Mouse (Mus musculus) thymus, postnatal 0 days (tissue): ENCODE data around the gene 1700015F17Rik. TPM values are rescaled to one million over a fixed set of nuclear protein-coding genes. Genes with fewer than 3 reads are reported as not detected.
A peak's percentile ranks its signal among the peaks of the same experiment; 100 is the strongest.

Source experiments
- DNase-seq: peaks from one replicate; pipeline ENCODE4 v3.0.0-alpha.2; 2015; ENCODE audit warnings: low spot score
- polyA plus RNA-seq: library from polyadenylated mRNA; unstranded; fragments of >200 nt; fragmentation: Nextera tagmentation; extraction: Ambion mirVana; gene quantifications from 2 replicates; pipeline ENCODE4 v1.2.1, GENCODE M21; 2015

1700015F17Rik gene
- not detected in 2 replicates for polyA plus RNA-seq

DNA sequence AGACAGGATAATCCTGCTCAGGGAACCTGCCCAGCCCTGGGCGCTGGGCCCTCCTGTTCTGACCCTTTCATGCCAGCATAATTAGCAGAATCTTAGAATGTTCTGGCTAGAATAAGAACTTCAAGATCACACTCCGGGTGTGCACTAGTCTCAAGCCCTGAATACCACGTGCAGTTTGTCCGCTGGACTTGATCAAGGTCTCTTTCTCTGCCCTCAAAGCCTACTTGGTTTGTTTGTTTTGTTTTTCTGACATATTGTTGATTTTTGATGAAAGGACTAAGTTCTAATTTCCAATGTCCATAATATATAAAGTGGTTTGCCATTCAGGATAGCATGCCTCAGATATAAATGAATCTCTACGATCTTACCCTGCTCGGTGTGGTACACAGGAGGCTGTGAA lies at the start of gene 1700015F17Rik:
Gene 1700015F17Rik (minus strand): TSS at position 101 of the 400 bp plus-strand sequence.
- DNase-seq: no peak

GRCm38 (mm10) chr5:5515411-5515810 lies 36.5 kb upstream of the 1700015F17Rik start:
- DNase-seq: no peak

GRCm38 (mm10) chr5:5514196-5515076 lies 35.5 kb upstream of the 1700015F17Rik start, which contains the start of gene Cldn12:
Cldn12 (minus strand) TSS chr5:5514958.
- peak; percentile 42 for DNase-seq

DNA sequence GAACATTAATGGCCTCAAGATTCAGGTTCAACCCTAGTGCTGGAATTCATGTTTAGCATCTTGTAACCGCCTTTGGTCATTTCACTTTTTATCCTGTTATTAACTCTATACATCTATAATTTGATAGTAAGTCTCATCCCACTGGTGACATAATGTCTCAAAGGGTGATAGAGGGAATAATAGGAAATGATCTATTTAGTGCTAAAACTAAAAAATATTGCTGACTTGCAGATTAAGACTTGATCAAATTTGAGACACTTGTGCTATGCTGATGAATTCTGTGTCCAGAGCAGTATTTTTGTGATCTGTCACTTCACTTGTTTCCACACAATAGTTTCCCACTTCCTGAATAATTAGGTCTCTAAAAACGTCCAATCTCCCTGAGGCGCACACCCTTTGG lies 32.5 kb upstream of the 1700015F17Rik start:
- DNase-seq: no peak

- DNase-seq: no peak
Observed at GRCm38 (mm10) chr5:5510989-5511388, 32.0 kb upstream of the 1700015F17Rik start.

DNA sequence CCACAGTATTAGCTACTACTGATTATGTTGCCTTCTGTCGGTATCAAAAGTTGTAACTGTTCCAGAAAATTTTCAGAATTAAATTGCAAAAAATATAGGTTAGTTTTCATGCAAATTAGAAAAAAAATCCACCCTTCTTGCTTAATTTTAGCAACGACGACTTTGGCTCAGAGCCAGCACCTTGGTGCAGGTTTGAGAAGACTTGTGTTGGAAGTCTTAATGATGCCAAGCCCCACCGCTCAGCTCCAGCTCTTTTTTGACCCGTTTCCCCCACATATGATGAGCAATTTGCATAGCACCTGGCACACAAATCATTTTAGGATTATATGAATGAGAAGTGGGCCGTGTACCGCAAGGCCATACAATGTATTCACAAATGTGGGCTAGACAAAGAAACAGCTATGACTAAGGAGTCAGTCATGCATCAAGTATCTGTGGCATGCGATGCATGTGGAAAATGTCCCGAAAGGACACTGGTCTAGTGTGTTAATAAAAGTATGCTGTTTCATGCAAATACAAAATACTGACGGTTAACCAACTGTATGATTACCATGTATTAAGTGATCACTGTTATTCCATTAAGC lies 31.5 kb upstream of the 1700015F17Rik start:
- no peak for DNase-seq

DNA sequence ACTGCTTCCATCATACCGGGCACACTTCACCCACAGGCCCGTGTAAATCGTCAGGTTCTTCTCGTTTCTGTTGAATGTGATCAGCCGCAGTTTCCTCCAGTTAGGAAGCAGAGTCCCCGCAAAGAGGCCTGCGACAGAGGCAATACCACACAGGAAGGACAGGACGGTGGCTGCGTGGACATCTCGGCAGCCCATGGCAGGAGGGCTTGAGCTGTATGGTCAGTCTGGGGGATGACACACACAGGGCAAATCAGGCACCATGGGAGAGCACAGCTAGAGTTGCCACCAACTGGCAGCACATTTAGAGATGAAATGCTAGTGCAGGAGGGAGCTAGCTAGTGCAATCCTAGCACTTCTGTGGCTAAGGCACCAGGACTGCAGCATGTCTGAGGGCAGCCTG lies 29.3 kb upstream of the 1700015F17Rik start:
- DNase-seq: no peak

DNA sequence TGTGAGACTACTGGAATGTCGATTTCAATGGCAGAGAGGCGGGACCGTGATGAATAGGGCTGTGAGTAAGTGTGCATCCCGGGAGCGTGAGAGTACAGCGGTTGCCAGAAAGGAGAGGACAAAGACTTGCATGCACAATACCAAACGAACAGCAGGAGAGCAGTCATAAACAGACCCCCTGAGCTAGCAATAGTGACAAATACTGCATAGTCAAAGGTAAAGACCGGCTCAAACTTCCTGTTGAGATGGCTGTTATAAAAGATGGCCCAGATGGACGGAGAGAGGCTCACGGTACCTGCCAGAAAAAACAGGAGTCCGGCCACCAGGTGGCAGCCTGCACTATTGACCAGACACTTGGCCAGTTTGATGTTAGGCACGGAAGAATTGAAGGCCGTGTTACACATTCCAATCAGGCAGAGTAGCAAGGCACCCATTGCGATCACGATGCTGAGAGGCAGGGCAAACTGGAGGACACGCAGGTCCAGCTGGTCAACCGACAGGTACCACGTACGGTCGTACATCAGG lies 28.8 kb upstream of the 1700015F17Rik start:
- no peak for DNase-seq

DNA sequence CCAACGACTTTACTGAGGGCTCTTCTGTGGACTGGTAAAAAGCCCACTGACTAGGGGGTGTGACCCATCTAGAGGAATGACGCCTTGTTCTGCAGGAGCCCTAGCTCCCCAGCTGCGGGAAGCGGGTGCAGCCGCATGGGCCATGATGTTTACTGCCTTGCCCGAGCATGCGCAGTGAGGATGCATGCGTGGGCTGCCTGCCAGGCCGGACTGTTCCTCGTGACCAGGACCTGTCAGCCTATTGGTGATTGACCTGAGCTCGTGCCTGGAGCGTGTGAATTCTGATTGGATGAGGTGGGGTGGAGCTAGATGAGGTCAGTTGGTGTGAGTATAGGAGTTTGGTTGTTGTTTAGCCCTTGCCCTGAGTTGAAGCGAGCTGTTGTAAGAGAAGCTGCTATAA lies 25.5 kb upstream of the 1700015F17Rik start:
- no peak for DNase-seq

DNA sequence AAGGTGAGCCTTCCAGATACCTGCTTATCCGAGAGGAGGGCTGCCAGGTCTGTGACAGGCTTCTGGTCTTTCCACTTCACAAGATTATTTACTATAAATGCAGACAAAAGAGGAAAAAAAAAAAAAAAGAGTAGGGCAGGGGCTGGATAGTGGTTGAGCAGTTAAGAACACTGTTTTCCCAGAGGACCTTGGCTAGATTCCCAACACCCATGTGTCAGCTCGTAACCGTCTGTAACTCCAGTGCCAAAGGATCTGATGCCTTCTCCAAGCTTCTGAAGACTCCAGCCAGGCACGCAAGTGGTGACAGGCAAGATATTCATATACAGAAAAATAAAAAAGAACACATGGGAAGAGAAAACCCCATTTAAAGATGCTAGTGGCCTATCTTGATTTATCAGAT lies 24.4 kb upstream of the 1700015F17Rik start:
- no peak for DNase-seq

GRCm38 (mm10) chr5:5501583-5501982 lies 22.6 kb upstream of the 1700015F17Rik start:
- DNase-seq: no peak

GRCm38 (mm10) chr5:5496393-5496792 lies 17.4 kb upstream of the 1700015F17Rik start:
- no peak for DNase-seq

DNA sequence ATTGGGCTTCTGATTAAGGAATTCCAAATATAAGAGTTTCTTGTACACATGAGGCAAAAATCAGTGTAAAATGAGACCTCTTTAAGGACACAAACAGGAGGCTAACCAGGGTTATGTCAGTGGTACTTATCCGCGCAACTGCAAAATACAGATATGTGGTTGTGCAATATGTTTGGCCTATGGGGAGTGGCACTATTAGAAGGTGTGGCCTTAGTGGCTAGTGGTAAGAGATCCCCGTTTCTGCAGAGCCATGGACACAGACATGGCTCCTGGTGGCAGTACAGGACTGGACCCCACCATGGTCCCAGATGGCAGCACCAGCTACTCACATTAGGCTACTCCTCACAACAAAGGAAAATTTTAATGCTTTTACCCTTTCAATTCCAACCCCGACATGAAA lies 16.1 kb upstream of the 1700015F17Rik start:
- no peak for DNase-seq

GRCm38 (mm10) chr5:5494269-5495005 lies 15.5 kb upstream of the 1700015F17Rik start:
- DNase-seq: peak; percentile 44

GRCm38 (mm10) chr5:5492163-5492562 lies 13.2 kb upstream of the 1700015F17Rik start:
- no peak for DNase-seq

- DNase-seq: no peak
Observed at GRCm38 (mm10) chr5:5486071-5486470, 7.1 kb upstream of the 1700015F17Rik start.

DNA sequence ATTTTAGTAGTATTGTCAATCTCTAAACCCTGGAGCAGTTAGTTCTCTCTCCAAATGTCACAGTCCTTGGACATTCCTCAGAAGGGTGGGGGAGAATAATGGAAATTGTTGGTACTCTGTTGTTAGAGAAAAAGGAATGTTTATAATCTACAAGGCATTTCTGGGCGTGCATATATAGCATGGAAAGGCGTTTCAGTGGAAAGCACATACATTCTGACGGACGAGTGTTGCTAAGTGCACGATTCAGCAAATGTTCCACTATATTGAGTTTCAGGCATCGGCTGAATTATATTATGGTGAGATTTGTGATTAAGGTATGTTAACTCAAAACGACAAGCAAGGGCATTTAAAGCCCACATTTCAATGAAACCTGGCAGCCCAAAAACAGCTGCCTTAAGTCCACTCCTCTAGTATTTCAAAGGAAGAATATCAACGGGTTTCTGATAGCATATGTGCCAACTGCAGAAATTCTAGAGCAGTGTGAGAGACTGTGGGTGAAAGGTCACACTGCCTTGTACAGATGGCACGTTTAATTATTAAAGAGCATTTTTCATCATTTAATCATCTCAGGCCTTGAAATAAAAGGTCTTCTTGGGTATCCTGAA lies 4.4 kb upstream of the 1700015F17Rik start:
- no peak for DNase-seq

- DNase-seq: no peak
Observed at GRCm38 (mm10) chr5:5481662-5482061, 2.7 kb upstream of the 1700015F17Rik start.

- no peak for DNase-seq
Observed at GRCm38 (mm10) chr5:5476133-5476532, 2.8 kb downstream of the 1700015F17Rik start.

DNA sequence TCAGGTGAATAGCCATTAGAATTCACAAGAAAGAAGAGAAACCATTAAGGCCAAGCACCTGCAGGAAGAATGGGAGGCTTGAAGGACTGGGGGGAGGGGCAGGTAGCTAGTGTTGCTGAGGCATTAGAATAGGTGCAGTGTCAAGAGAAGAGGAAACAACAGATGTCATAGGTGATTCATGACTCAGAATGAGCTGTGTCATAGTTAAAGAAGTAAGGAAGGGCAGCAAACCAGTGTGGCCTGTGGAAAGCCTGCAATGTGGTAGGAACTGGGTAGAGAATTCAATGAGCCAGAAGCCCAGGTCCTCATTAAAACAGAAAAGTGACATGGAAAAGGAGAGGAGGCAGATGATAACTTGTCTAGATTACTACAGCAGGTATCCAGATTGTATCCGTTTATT lies 13.7 kb downstream of the 1700015F17Rik start:
- DNase-seq: no peak

- DNase-seq: no peak
Observed at GRCm38 (mm10) chr5:5431746-5432438, 47.1 kb downstream of the 1700015F17Rik start.
